Mouse (Mus musculus): ENCODE data around the gene Etv6. TPM values are rescaled to one million over a fixed set of nuclear protein-coding genes. Genes with fewer than 3 reads are reported as not detected.

The Etv6 gene
- polyA plus RNA-seq, 1 experiment: not detected

GRCm38 (mm10) chr6:134130816-134131215 is 95.3 kb downstream of the Etv6 start:
- H3K4me3 ChIP-seq (ENCODE audit: insufficient read depth, low read depth, low read length): no peak overlapping the region
- WGBS: 95% methylated on average over 5 of the region's 5 CpGs
- no peak for TF ChIP-seq POLR2A (IDR thresholded peaks at IDR 0.05; ENCODE audit: insufficient read depth, low read depth, low read length)
- no peak for TF ChIP-seq CTCF (IDR thresholded peaks at IDR 0.05; ENCODE audit: insufficient read depth, low read depth, low read length)
- no peak overlapping the region for H3K27ac ChIP-seq (ENCODE audit: insufficient read depth, low read depth, low read length)
- no peaks in the 10 kb centered on the region for H3K4me1 ChIP-seq (ENCODE audit: control insufficient read depth, insufficient read depth, low read length)

GRCm38 (mm10) chr6:134131601-134132000 is 96.1 kb downstream of the Etv6 start:
- 97% methylated on average over 2 of the region's 2 CpGs for WGBS

DNA sequence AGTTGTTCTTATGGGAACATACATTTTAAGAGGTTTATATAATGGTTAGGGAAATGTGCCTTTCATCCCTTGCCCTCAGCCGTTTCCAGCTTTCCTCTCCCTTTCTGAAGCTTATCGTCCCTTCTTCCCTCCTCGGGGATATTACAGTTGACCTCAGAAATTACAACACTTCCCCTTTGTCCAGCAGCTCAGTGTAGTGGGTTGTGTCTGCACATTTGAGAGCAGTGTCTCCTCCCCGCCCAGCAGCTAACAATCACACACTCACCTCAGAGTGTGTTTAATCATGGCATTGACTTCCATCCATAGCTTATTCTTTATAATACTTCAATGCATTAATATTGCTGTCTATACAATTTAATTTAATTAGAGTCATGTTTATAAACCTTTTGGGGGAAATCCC is 98.3 kb downstream of the Etv6 start:
- no peak for TF ChIP-seq POLR2A (IDR thresholded peaks at IDR 0.05; ENCODE audit: insufficient read depth, low read depth, low read length)
- TF ChIP-seq CTCF (IDR thresholded peaks at IDR 0.05; ENCODE audit: insufficient read depth, low read depth, low read length): no peak
- 88% methylated on average over 4 of the region's 4 CpGs for WGBS
- H3K27ac ChIP-seq (ENCODE audit: insufficient read depth, low read depth, low read length): no peak overlapping the region
- no peak overlapping the region for H3K4me3 ChIP-seq (ENCODE audit: insufficient read depth, low read depth, low read length)
- no peaks in the 10 kb centered on the region for H3K4me1 ChIP-seq (ENCODE audit: control insufficient read depth, insufficient read depth, low read length)

More at GRCm38 (mm10) chr6:134131601-134132000, 96.1 kb downstream of the Etv6 start:
- Histone ChIP-seq H3K4me3 (ENCODE audit: insufficient read depth, low read depth, low read length) (no peak overlapping the region), H3K4me1 (ENCODE audit: control insufficient read depth, insufficient read depth, low read length) (no peaks in the 10 kb centered on the region), H3K27ac (ENCODE audit: insufficient read depth, low read depth, low read length) (no peak overlapping the region)
- TF ChIP-seq CTCF (IDR thresholded peaks at IDR 0.05; ENCODE audit: insufficient read depth, low read depth, low read length) (no peak), POLR2A (IDR thresholded peaks at IDR 0.05; ENCODE audit: insufficient read depth, low read depth, low read length) (no peak)

DNA sequence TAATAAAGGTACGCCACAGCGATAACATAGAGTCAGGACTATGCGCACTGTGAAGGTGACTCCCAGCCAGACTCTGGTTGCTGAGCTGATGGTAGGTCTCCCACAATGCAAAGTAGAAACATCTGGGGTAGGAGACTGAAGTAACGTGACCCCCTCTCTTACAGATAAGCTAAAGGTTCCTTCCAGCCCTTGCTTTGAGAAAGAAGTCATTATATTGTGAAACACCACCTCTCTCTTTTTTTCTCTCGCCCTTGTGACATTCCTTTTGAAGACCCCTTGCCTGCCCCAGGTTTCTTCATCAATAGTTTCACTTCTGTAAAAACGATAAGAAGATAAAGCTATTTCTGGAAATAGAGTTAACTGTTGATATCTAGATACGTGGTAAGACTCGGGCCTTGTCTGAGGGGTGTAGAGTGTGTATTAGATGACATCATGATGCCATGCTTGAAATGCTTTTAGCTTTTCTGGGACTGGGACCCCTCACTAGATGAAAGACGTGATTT is 99.4 kb downstream of the Etv6 start:
- WGBS: 91% methylated on average over 9 of the region's 9 CpGs
- Histone ChIP-seq H3K4me1 (ENCODE audit: control insufficient read depth, insufficient read depth, low read length) (no peaks in the 10 kb centered on the region), H3K4me3 (ENCODE audit: insufficient read depth, low read depth, low read length) (no peak overlapping the region), H3K27ac (ENCODE audit: insufficient read depth, low read depth, low read length) (no peak overlapping the region)
- no peak for TF ChIP-seq POLR2A (IDR thresholded peaks at IDR 0.05; ENCODE audit: insufficient read depth, low read depth, low read length)
- TF ChIP-seq CTCF (IDR thresholded peaks at IDR 0.05; ENCODE audit: insufficient read depth, low read depth, low read length): no peak

DNA sequence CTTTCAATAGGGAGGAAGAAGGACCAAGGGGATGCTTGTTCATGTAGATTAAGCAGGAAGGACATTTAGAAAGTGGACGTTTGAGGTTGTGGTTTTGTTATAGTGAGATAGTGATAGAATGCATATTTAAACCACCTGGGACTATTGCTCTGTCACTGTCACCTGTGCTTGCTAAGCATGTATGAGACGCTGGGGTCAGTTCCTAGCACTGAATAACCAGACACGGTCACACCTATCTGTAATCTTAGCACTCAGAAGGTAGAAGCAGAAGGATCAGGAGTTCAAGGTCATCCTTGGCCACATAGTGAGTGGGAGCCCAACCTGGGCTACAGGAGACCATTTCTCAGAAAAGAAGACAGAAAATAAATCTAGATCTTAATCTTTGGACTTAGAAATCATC is 100.8 kb downstream of the Etv6 start:
- no peaks in the 10 kb centered on the region for H3K4me1 ChIP-seq (ENCODE audit: control insufficient read depth, insufficient read depth, low read length)
- TF ChIP-seq POLR2A (IDR thresholded peaks at IDR 0.05; ENCODE audit: insufficient read depth, low read depth, low read length) (no peak), CTCF (IDR thresholded peaks at IDR 0.05; ENCODE audit: insufficient read depth, low read depth, low read length) (no peak)
- H3K27ac ChIP-seq (ENCODE audit: insufficient read depth, low read depth, low read length): no peak overlapping the region
- H3K4me3 ChIP-seq (ENCODE audit: insufficient read depth, low read depth, low read length): no peak overlapping the region
- 92% methylated on average over 3 of the region's 3 CpGs for WGBS

DNA sequence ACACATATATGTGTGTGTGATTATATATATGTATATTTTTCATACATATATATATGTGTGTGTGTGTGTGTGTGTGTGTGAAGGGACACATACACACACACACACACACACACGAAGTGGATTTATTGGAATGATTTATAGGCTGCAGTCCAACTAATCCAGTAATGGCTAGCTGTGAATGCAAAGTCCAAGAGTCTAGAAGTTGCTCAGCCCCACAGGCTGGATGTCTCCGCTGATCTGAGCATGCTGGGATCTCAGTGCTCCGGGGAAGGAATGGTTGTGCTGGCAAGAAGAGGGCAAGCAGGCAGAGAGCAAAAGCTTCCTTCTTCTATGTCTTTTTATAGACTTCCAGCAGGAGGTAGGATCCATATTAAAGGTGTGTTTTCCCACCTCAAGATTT is 103.9 kb downstream of the Etv6 start:
- WGBS: 91% methylated on average over 3 of the region's 3 CpGs
- no peak overlapping the region for H3K27ac ChIP-seq (ENCODE audit: insufficient read depth, low read depth, low read length)
- TF ChIP-seq CTCF (IDR thresholded peaks at IDR 0.05; ENCODE audit: insufficient read depth, low read depth, low read length) (no peak), POLR2A (IDR thresholded peaks at IDR 0.05; ENCODE audit: insufficient read depth, low read depth, low read length) (no peak)
- H3K4me3 ChIP-seq (ENCODE audit: insufficient read depth, low read depth, low read length): no peak overlapping the region
- no peaks in the 10 kb centered on the region; the same call in none of the 2 replicates for H3K4me1 ChIP-seq (ENCODE audit: control insufficient read depth, insufficient read depth, low read length)

- H3K27ac ChIP-seq (ENCODE audit: insufficient read depth, low read depth, low read length): no peak overlapping the region
- TF ChIP-seq POLR2A (IDR thresholded peaks at IDR 0.05; ENCODE audit: insufficient read depth, low read depth, low read length) (no peak), CTCF (IDR thresholded peaks at IDR 0.05; ENCODE audit: insufficient read depth, low read depth, low read length) (no peak)
- H3K4me1 ChIP-seq (ENCODE audit: control insufficient read depth, insufficient read depth, low read length): no peaks in the 10 kb centered on the region; the same call in none of the 2 replicates
- WGBS: 83% methylated on average over 16 of the region's 16 CpGs
- no peak overlapping the region for H3K4me3 ChIP-seq (ENCODE audit: insufficient read depth, low read depth, low read length)
These were observed 105.5 kb downstream of the Etv6 start for GRCm38 (mm10) chr6:134140718-134141615.

GRCm38 (mm10) chr6:134141616-134142165 is 106.2 kb downstream of the Etv6 start:
- TF ChIP-seq CTCF (IDR thresholded peaks at IDR 0.05; ENCODE audit: insufficient read depth, low read depth, low read length) (no peak), POLR2A (IDR thresholded peaks at IDR 0.05; ENCODE audit: insufficient read depth, low read depth, low read length) (no peak)
- 89% methylated on average over 1 of the region's 1 CpGs for WGBS
- no peaks in the 10 kb centered on the region; the same call in none of the 2 replicates for H3K4me1 ChIP-seq (ENCODE audit: control insufficient read depth, insufficient read depth, low read length)
- no peak overlapping the region for H3K27ac ChIP-seq (ENCODE audit: insufficient read depth, low read depth, low read length)
- H3K4me3 ChIP-seq (ENCODE audit: insufficient read depth, low read depth, low read length): no peak overlapping the region

DNA sequence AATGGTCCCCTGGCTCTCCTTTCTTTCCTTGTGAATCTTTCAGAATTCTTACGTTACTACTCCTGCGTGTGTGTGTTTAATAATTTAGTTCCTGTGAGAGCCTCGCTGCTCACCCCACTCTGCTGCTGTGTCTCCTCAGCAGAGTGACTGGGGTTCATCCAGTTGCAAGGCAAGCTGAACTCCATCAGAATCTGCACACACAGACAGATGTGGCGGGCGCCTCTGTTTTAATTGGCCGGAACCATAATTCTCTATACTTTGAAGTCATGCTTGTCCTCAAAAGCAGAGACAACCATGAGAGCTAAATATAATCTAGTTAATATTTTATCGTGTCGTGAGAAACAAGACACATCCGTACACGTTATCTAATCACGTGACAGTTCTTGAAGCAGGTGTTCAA is 107.2 kb downstream of the Etv6 start:
- H3K4me1 ChIP-seq (ENCODE audit: control insufficient read depth, insufficient read depth, low read length): peaks cover 5% of the 10 kb centered on the region
- H3K27ac ChIP-seq (ENCODE audit: insufficient read depth, low read depth, low read length): no peak overlapping the region
- WGBS: 93% methylated on average over 11 of the region's 11 CpGs
- TF ChIP-seq POLR2A (IDR thresholded peaks at IDR 0.05; ENCODE audit: insufficient read depth, low read depth, low read length) (no peak), CTCF (IDR thresholded peaks at IDR 0.05; ENCODE audit: insufficient read depth, low read depth, low read length) (no peak)
- no peak overlapping the region for H3K4me3 ChIP-seq (ENCODE audit: insufficient read depth, low read depth, low read length)
